Mouse (Mus musculus) intestine, embryonic 15.5 days (tissue): ENCODE results near the gene Tcf23. TPM values are rescaled to one million over a fixed set of nuclear protein-coding genes. Genes with fewer than 3 reads are reported as not detected.

Experiments used
- ATAC-seq: fragments of 200-750 bp; cut with Nextera tagmentation; 2 replicates; pipeline ENCODE4 v1.8.0; 2017; ENCODE audit warnings: moderate TSS enrichment, moderate library complexity
- H3K27ac ChIP-seq: fragments of 300-500 bp; sonication (generic); 2 replicates; pipeline ENCODE4 v1.5.1; 2015; ENCODE audit warnings: mild to moderate bottlenecking, inconsistent platforms
- H3K27me3 ChIP-seq: fragments of 300-500 bp; sonication (generic); replicated peaks from 2 replicates; pipeline ENCODE4 v1.6.1; 2015; ENCODE audit warnings: inconsistent platforms
- H3K36me3 ChIP-seq: fragments of 300-500 bp; sonication (generic); 2 replicates; pipeline ENCODE4 v1.6.1; 2015; ENCODE audit warnings: inconsistent platforms
- H3K4me1 ChIP-seq: fragments of 300-500 bp; sonication (generic); replicated peaks from 2 replicates; pipeline ENCODE4 v1.6.1; 2015; ENCODE audit warnings: inconsistent platforms
- H3K4me2 ChIP-seq: fragments of 300-500 bp; sonication (generic); replicated peaks from 2 replicates; pipeline ENCODE4 v1.6.1; 2015; ENCODE audit warnings: mild to moderate bottlenecking, inconsistent platforms
- H3K4me3 ChIP-seq: fragments of 300-500 bp; sonication (generic); replicated peaks from 2 replicates; pipeline ENCODE4 v1.5.1; 2015; ENCODE audit warnings: inconsistent platforms
- H3K9ac ChIP-seq: fragments of 300-500 bp; sonication (generic); 2 replicates; pipeline ENCODE4 v1.6.1; 2015; ENCODE audit warnings: inconsistent platforms
- H3K9me3 ChIP-seq: fragments of 300-500 bp; sonication (generic); 2 replicates; pipeline ENCODE4 v1.6.1; 2016; ENCODE audit warnings: inconsistent platforms
- WGBS: fragments of 180-500 bp; shearing (Covaris S2); methylation state at CpG from one replicate; pipeline ENCODE4 v1.1.7; 2015; 5-methylcytosine and 5-hydroxymethylcytosine counted together
- polyA plus RNA-seq: library from polyadenylated mRNA; unstranded; fragments of >200 nt; fragmentation: Nextera tagmentation; extraction: Ambion mirVana; gene quantifications from 2 replicates; pipeline ENCODE4 v1.2.1, GENCODE M21; 2015

Gene Tcf23
- polyA plus RNA-seq, 1 experiment from 2014 or later, result 2.2 TPM

DNA sequence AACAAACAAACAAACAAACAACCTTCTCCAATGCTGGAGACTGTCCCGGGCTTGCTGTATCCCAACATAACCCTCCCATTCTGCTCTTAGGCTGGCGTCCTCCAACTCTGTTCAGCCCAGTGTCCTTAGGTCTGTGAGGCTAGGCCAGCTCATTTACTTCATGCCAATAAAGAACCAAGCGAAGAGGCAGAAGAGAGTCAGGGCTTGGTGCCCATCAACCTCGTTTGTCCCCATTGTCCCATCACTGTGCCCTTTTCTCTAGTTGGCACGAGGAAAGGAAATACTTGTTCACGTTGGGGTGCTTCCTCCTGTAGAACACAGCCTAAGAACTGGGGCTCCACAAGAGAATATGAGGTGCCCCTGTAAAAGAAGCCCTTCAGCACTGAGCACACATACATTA is 16.8 kb upstream of the Tcf23 start:
- H3K9ac ChIP-seq, result no peak overlapping the region
- no peak overlapping the region for H3K4me3 ChIP-seq
- H3K36me3 ChIP-seq, result peaks cover 27% of the 10 kb centered on the region
- H3K27ac ChIP-seq, result 0 out of 2 replicates have a peak overlapping the region, but pooled peaks have one; percentile 19
- no peak overlapping the region for H3K4me2 ChIP-seq
- WGBS, result 84% methylated on average over 6 of the region's 6 CpGs
- H3K4me1 ChIP-seq, result peaks cover 7% of the 10 kb centered on the region
- ATAC-seq, result no peak
- no peaks in the 10 kb centered on the region for H3K9me3 ChIP-seq
- no peaks in the 10 kb centered on the region for H3K27me3 ChIP-seq

- H3K4me2 ChIP-seq, result no peak overlapping the region
- H3K9me3 ChIP-seq, result no peaks in the 10 kb centered on the region
- H3K4me1 ChIP-seq, result peaks cover 8% of the 10 kb centered on the region
- no peak for ATAC-seq
- H3K27ac ChIP-seq, result no peak overlapping the region
- H3K36me3 ChIP-seq, result peaks cover 27% of the 10 kb centered on the region
- WGBS, result 84% methylated on average over 5 of the region's 5 CpGs
- H3K27me3 ChIP-seq, result no peaks in the 10 kb centered on the region
- no peak overlapping the region for H3K4me3 ChIP-seq
- H3K9ac ChIP-seq, result no peak overlapping the region
These were observed 15.9 kb upstream of the Tcf23 start for GRCm38 (mm10) chr5:30952551-30952950.

GRCm38 (mm10) chr5:30954065-30954464 is 14.4 kb upstream of the Tcf23 start:
- Histone ChIP-seq H3K27me3 (no peaks in the 10 kb centered on the region), H3K4me1 (peaks cover 20% of the 10 kb centered on the region), H3K9ac (no peak overlapping the region), H3K9me3 (no peaks in the 10 kb centered on the region), H3K27ac (no peak overlapping the region), H3K4me3 (no peak overlapping the region), H3K36me3 (peaks cover 33% of the 10 kb centered on the region), H3K4me2 (no peak overlapping the region)
- WGBS, result 95% methylated on average over 6 of the region's 6 CpGs
- no peak for ATAC-seq

DNA sequence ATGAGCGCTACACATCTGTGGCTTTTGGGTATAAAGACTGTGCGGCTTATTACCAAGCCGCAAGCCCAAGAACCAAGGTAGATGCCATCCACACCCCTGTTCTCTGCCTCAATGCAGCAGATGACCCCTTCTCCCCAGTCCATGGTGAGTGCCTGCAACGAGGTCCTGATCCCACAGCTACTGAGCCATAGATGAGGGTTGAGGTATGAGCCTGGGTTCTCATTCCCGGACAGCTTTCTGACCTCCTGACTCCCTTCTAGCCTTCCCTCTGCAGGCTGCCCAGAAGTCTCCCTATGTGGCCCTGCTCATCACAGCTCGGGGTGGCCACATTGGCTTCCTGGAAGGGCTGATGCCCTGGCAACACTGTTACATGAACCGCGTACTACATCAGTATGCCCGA is 13.9 kb upstream of the Tcf23 start:
- no peak overlapping the region for H3K4me3 ChIP-seq
- ATAC-seq, result no peak
- peaks cover 33% of the 10 kb centered on the region for H3K36me3 ChIP-seq
- no peak overlapping the region for H3K27ac ChIP-seq
- no peaks in the 10 kb centered on the region for H3K27me3 ChIP-seq
- no peak overlapping the region for H3K4me2 ChIP-seq
- H3K9me3 ChIP-seq, result no peaks in the 10 kb centered on the region
- 91% methylated on average over 9 of the region's 9 CpGs for WGBS
- H3K4me1 ChIP-seq, result peaks cover 17% of the 10 kb centered on the region
- H3K9ac ChIP-seq, result no peak overlapping the region

DNA sequence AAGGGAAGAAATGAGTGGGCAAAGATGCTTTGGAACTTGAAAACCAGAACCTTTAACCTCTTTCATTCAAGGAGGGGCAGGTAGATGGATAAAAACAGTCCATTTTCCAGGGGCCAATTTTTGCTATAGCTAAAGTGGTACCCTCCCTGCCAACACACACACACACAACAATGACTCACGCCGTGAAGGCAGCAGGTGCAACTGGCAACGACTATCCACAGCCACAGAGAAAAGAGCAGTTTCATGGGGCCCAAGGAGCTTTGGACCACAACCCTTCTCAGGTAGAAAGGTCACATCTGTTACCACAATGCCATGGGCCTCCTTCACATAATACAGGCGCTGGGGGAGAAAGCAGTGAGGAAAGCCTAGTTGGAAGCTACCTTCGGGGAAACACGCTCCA is 12.7 kb upstream of the Tcf23 start:
- ATAC-seq, result no peak
- WGBS, result 93% methylated on average over 6 of the region's 6 CpGs
- H3K36me3 ChIP-seq, result peaks cover 33% of the 10 kb centered on the region

GRCm38 (mm10) chr5:30957891-30958290 is 10.6 kb upstream of the Tcf23 start:
- Histone ChIP-seq H3K4me3 (no peak overlapping the region), H3K9me3 (no peaks in the 10 kb centered on the region), H3K27ac (no peak overlapping the region), H3K4me2 (peak overlapping the region; percentile 62), H3K9ac (no peak overlapping the region), H3K36me3 (peaks cover 33% of the 10 kb centered on the region), H3K27me3 (no peaks in the 10 kb centered on the region), H3K4me1 (peaks cover 17% of the 10 kb centered on the region)
- no peak for ATAC-seq
- WGBS, result 94% methylated on average over 6 of the region's 6 CpGs

More for the DNA sequence above, 12.7 kb upstream of the Tcf23 start:
- H3K9me3 ChIP-seq, result no peaks in the 10 kb centered on the region
- H3K4me2 ChIP-seq, result no peak overlapping the region
- no peak overlapping the region for H3K27ac ChIP-seq
- no peak overlapping the region for H3K4me3 ChIP-seq
- peaks cover 17% of the 10 kb centered on the region for H3K4me1 ChIP-seq
- no peak overlapping the region for H3K9ac ChIP-seq
- no peaks in the 10 kb centered on the region for H3K27me3 ChIP-seq

- H3K27me3 ChIP-seq, result no peaks in the 10 kb centered on the region
- H3K36me3 ChIP-seq, result peaks cover 24% of the 10 kb centered on the region
- peak overlapping the region; percentile 90 for H3K27ac ChIP-seq
- H3K4me3 ChIP-seq, result peak overlapping the region; percentile 78
- H3K4me2 ChIP-seq, result peak overlapping the region; percentile 62
- H3K4me1 ChIP-seq, result peaks cover 17% of the 10 kb centered on the region
- 29% methylated on average over 19 of the region's 19 CpGs for whole genome bisulfite sequencing
- ATAC-seq, result 0 out of 2 replicates have a peak, but pooled peaks have one; percentile 46
- no peaks in the 10 kb centered on the region for H3K9me3 ChIP-seq
- peak overlapping the region; percentile 88 for H3K9ac ChIP-seq
These were observed 9.1 kb upstream of the Tcf23 start for GRCm38 (mm10) chr5:30959198-30959854.

- under 1% methylated on average over 56 of the region's 56 CpGs for WGBS
- H3K9ac ChIP-seq, result peak within 1 kb of the TSS; percentile 88
- peaks cover 17% of the 10 kb centered on the region for H3K4me1 ChIP-seq
- H3K27ac ChIP-seq, result peak within 1 kb of the TSS; percentile 90
- no peaks in the 10 kb centered on the region for H3K27me3 ChIP-seq
- H3K4me2 ChIP-seq, result peak within 1 kb of the TSS; percentile 62
- H3K36me3 ChIP-seq, result peaks cover 17% of the 10 kb centered on the region
- peak within 1 kb of the TSS; percentile 78 for H3K4me3 ChIP-seq
- no peaks in the 10 kb centered on the region for H3K9me3 ChIP-seq
- ATAC-seq, result peak; percentile 97
These were observed 8.4 kb upstream of the Tcf23 start, which contains the start of gene Preb for GRCm38 (mm10) chr5:30959966-30960501. Preb (minus strand) TSS chr5:30960361.

DNA sequence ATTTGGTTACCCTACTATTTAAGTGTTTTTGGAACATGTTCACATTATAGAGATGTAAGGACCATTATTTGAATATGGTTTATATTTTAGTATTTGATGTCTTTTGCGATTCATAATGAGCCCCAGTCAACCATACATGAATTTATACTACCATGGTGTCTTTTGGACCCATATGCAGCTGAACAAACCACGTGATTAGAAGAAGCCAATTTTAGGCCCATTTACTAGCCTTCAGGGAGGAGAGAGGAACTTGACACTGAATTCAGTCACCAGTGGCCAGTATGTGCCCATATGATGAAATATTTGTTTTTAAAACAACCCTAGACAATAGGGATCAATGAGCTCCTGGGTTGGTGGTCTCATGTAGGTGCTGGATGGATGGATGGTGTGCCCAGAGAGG is 7.6 kb upstream of the Tcf23 start:
- Histone ChIP-seq H3K27ac (no peak overlapping the region), H3K4me3 (no peak overlapping the region; the same call in 1 of the 2 replicates), H3K4me2 (peak overlapping the region; percentile 62), H3K9ac (peak overlapping the region; percentile 41; the same call in 1 of the 2 replicates), H3K9me3 (no peaks in the 10 kb centered on the region), H3K27me3 (no peaks in the 10 kb centered on the region), H3K36me3 (peaks cover 10% of the 10 kb centered on the region), H3K4me1 (peaks cover 17% of the 10 kb centered on the region)
- no peak for ATAC-seq
- WGBS, result 94% methylated on average over 2 of the region's 2 CpGs

DNA sequence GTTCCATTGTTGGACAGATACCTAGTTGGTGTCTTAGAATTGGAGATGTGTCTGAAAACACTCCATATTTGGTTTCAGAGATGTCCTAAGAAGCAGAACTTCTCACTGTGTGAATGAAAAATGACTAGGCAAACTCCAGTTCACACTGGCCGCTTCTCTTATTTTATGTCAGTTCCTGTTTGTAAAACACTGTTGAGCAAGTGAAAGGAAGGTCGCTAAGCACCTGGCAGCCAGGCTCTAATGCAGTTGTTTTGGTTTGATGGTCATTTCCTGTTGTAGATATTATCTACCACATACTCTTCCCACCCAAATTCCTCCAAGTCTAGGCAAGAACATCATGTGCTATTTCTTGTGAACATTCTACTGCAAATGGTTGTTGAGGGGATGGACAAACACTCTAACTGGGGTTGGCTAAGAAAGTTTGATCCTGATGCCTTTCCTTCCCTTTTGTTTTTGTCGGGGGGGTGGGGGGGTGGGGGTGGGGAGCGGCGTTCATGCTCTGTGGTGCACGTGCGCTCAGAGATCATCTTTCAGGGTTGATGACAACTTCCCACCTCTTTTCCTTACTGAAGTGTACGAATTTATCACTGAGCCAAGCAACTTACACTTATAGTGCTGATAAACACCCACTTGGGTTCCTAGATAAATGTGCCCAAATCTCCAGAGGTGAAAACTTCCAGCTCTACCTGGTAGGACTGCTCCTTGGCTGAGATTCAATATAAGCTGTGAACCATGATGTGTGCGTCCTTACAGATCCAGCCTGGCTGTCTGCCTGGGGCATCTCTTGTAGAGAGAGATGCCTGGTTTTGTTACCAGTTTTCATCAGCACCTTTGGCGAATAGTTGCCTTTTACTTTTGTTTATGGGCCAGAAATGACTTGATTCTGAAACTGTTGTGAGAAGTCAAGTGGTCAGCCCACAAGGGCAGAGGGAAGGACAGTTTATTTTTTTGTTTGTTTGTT is 6.6 kb upstream of the Tcf23 start:
- H3K4me2 ChIP-seq, result no peak overlapping the region
- H3K4me1 ChIP-seq, result peaks cover 17% of the 10 kb centered on the region
- 73% methylated on average over 10 of the region's 10 CpGs for WGBS
- no peak overlapping the region for H3K9ac ChIP-seq
- no peak for ATAC-seq
- no peak overlapping the region for H3K27ac ChIP-seq
- no peak overlapping the region for H3K4me3 ChIP-seq
- H3K36me3 ChIP-seq, result 0 out of 2 replicates have a peak, but pooled peaks cover 6% of the 10 kb centered on the region
- no peaks in the 10 kb centered on the region for H3K9me3 ChIP-seq
- H3K27me3 ChIP-seq, result no peaks in the 10 kb centered on the region

- no peak overlapping the region for H3K27ac ChIP-seq
- peaks cover 10% of the 10 kb centered on the region for H3K4me1 ChIP-seq
- H3K27me3 ChIP-seq, result no peaks in the 10 kb centered on the region
- H3K9ac ChIP-seq, result no peak overlapping the region
- no peaks in the 10 kb centered on the region for H3K9me3 ChIP-seq
- no peak overlapping the region for H3K4me2 ChIP-seq
- H3K36me3 ChIP-seq, result no peaks in the 10 kb centered on the region
- WGBS, result 76% methylated on average over 3 of the region's 3 CpGs
- no peak for ATAC-seq
- no peak overlapping the region for H3K4me3 ChIP-seq
These were observed 4.5 kb upstream of the Tcf23 start for GRCm38 (mm10) chr5:30963916-30964315.

DNA sequence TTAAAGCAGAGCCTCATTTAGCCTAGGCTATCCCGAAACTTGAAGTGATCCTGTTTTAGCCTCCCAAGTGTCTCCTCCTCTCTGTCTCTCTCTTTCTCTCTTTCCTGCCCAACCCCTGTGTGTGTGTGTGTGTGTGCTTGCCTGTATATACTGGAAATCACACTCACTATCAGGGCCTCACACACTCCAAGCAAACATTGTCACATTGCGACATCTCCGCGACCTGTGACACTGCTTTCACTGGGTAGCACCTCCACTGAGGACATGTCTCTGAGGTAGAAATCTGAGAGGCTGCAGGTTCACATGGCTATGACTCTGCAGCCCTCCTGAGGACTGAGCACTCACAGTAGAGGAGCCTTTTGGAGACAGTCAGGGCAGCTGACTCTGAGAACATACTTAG is 2.3 kb upstream of the Tcf23 start:
- H3K9me3 ChIP-seq, result no peaks in the 10 kb centered on the region
- H3K9ac ChIP-seq, result no peak overlapping the region
- no peaks in the 10 kb centered on the region for H3K27me3 ChIP-seq
- no peak overlapping the region for H3K4me3 ChIP-seq
- H3K4me2 ChIP-seq, result no peak overlapping the region
- H3K36me3 ChIP-seq, result no peaks in the 10 kb centered on the region
- peaks cover 7% of the 10 kb centered on the region for H3K4me1 ChIP-seq
- no peak for ATAC-seq
- no peak overlapping the region for H3K27ac ChIP-seq
- 85% methylated on average over 4 of the region's 4 CpGs for WGBS
